Mouse (Mus musculus) embryonic fibroblast, embryonic 13.5 days (primary cell): ENCODE measurements at regions not wholly inside any gene's neighbourhood (a gene's known extent, or its start where the extent isn't known, plus 50 kb on each side); places are given as distances from the start of the nearest gene placed in this dataset.

Experiments used
- CTCF ChIP-seq: IDR thresholded peaks from 2 replicates; pipeline ENCODE4 v1.5.1; 2011; ENCODE audit warnings: mild to moderate bottlenecking, control low read depth, low read length, moderate library complexity, borderline replicate concordance; ENCODE audit not compliant: insufficient read depth
- POLR2A ChIP-seq: IDR thresholded peaks from 2 replicates; pipeline ENCODE4 v1.6.1; 2011; ENCODE audit warnings: low read depth, mild to moderate bottlenecking, control low read depth, low read length, moderate library complexity

DNA sequence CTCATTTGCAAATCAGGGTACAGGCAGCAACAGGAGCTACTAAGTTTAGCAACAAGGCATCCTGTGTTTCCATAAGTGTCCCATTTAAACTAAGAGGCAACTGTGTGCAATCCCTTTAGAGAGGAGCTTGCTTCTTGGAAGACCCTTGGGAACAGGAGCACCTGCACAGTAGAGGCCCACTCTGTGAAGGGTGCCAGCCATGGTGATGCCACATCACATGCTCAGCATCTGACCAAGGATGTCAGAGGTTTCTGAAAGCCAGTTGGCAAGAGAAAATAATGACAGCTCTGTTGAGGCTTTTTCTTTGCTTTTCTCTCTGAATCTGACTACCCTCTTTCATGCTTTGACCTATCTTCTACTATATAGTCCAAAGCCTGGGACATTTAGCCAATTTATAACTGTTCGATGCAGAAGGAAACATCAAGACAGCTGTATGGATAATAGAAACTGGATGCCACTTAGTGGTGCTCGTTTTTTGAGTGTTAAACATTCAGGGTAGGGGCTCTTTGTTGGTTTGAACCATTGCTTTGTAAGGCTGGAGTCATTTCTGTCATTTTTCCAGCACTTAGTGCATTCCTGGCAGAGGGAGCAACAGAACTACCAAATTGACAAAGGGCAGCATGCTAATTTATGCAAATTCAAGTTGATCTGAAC is 193.9 kb downstream of the Hdgfl1 start:
- TF ChIP-seq CTCF (no peak), POLR2A (no peak)
